Mouse (Mus musculus): Measurements from ENCODE around the gene Phlpp2. TPM values are rescaled to one million over a fixed set of nuclear protein-coding genes. Genes with fewer than 3 reads are reported as not detected.

The Phlpp2 gene
- polyA plus RNA-seq, 1 experiment, result 2.7 TPM

DNA sequence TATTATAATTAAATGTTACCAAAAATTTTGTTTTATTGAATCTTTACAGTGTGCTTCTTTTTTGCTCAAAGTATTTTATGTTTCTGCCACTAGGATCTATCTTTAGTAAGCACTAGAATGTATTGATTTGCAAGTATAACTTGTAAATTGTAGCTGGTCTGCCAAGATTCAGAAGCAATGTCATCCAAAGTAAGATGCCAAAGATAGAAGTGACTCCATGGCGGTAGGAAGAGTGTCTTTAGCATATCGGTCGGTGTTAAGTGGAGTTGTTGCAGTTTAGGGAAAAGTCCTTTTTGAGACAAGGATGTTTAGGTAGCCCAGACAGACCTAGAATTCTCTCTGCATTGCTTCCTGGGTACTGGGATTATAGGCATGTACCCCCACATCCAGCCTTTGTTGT lies 38.6 kb downstream of the Phlpp2 start:
- WGBS, result 97% methylated on average over 3 of the region's 3 CpGs
- Histone ChIP-seq H3K4me1 (replicated peaks; ENCODE audit: control insufficient read depth, insufficient read depth, low read length) (no peaks in the 10 kb centered on the region), H3K27me3 (ENCODE audit: control insufficient read depth, insufficient read depth, low read length) (no peaks in the 10 kb centered on the region), H3K27ac (ENCODE audit: control insufficient read depth, insufficient read depth, low read length) (no peak overlapping the region), H3K4me3 (ENCODE audit: control insufficient read depth, insufficient read depth, low read length) (no peak overlapping the region), H3K36me3 (ENCODE audit: control insufficient read depth, insufficient read depth, low read length) (no peaks in the 10 kb centered on the region)
- no peak for TF ChIP-seq POLR2A (IDR thresholded peaks at IDR 0.05; ENCODE audit: control insufficient read depth, extremely low read depth, insufficient read depth, low read length, poor library complexity)
- no peak for TF ChIP-seq CTCF (IDR thresholded peaks at IDR 0.05; ENCODE audit: borderline replicate concordance, control insufficient read depth, extremely low read depth, insufficient read depth, low read length, poor library complexity)
- no peak for DNase-seq

- WGBS, result over 99% methylated on average over 4 of the region's 4 CpGs
- H3K27me3 ChIP-seq (ENCODE audit: control insufficient read depth, insufficient read depth, low read length), result no peaks in the 10 kb centered on the region
- TF ChIP-seq POLR2A (IDR thresholded peaks at IDR 0.05; ENCODE audit: control insufficient read depth, extremely low read depth, insufficient read depth, low read length, poor library complexity), result no peak
- no peak for TF ChIP-seq CTCF (IDR thresholded peaks at IDR 0.05; ENCODE audit: borderline replicate concordance, control insufficient read depth, extremely low read depth, insufficient read depth, low read length, poor library complexity)
- DNase-seq, result no peak
- H3K4me3 ChIP-seq (ENCODE audit: control insufficient read depth, insufficient read depth, low read length), result no peak overlapping the region
- no peak overlapping the region for H3K27ac ChIP-seq (ENCODE audit: control insufficient read depth, insufficient read depth, low read length)
- no peaks in the 10 kb centered on the region for H3K4me1 ChIP-seq (replicated peaks; ENCODE audit: control insufficient read depth, insufficient read depth, low read length)
- no peaks in the 10 kb centered on the region for H3K36me3 ChIP-seq (ENCODE audit: control insufficient read depth, insufficient read depth, low read length)
These were observed 39.0 kb downstream of the Phlpp2 start for GRCm38 (mm10) chr8:109907376-109907775.

- Histone ChIP-seq H3K27ac (ENCODE audit: control insufficient read depth, insufficient read depth, low read length) (no peak overlapping the region), H3K27me3 (ENCODE audit: control insufficient read depth, insufficient read depth, low read length) (no peaks in the 10 kb centered on the region), H3K36me3 (ENCODE audit: control insufficient read depth, insufficient read depth, low read length) (no peaks in the 10 kb centered on the region), H3K4me3 (ENCODE audit: control insufficient read depth, insufficient read depth, low read length) (no peak overlapping the region), H3K4me1 (replicated peaks; ENCODE audit: control insufficient read depth, insufficient read depth, low read length) (no peaks in the 10 kb centered on the region)
- WGBS, result 62% methylated on average over 4 of the region's 4 CpGs
- TF ChIP-seq POLR2A (IDR thresholded peaks at IDR 0.05; ENCODE audit: control insufficient read depth, extremely low read depth, insufficient read depth, low read length, poor library complexity), result no peak
- TF ChIP-seq CTCF (IDR thresholded peaks at IDR 0.05; ENCODE audit: borderline replicate concordance, control insufficient read depth, extremely low read depth, insufficient read depth, low read length, poor library complexity), result no peak
- peak; percentile 33 for DNase-seq
These were observed 48.9 kb downstream of the Phlpp2 start for GRCm38 (mm10) chr8:109917277-109917676.

DNA sequence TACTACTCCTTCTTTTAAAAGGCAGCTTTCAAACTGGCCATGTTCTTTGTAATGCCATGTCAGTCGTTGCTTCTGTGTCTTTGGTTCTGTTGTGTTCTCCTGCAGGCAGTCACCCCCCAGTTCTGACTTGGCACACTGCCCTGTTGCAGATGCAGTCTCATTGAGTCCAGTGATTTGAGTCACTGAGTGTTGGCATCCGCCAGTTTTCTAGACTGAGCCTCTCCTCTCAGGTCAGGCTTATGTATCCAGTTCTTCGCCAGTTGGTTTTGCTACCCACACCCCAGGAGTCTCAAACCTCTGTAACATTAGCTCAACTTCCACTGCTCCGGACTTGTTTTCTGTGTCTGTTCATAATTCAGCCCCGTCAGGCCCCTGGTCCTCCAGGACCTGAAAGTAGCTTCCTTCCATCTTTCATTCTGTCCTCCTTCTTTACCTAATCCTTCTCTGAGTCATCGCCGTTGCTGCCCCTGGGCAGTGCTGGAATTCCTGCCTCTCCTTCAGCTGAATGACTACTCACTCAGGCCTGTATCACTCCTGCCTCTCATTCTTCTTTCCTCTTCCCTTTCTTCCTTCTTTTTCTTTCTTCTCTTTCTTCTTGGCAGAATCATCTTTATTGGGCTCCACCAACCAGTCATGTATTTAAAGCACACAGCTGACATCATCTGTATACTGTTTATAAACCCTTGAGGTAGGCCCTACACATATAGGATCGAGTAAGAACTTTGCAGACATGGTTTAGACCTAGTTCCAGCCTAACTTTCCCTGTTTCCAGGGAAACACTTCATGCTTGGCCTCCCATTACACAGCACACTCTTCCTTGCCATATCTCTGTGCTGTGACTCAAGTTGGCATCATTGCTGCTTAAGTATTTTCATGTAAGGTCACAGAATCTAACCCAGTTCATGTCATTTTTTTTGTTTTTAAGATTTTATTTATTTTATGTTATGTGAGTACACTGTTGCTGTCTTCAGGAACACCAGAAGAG lies 52.4 kb downstream of the Phlpp2 start:
- DNase-seq, result no peak
- no peaks in the 10 kb centered on the region for H3K4me1 ChIP-seq (replicated peaks; ENCODE audit: control insufficient read depth, insufficient read depth, low read length)
- WGBS, result 94% methylated on average over 8 of the region's 8 CpGs
- H3K27ac ChIP-seq (ENCODE audit: control insufficient read depth, insufficient read depth, low read length), result no peak overlapping the region
- no peak overlapping the region for H3K4me3 ChIP-seq (ENCODE audit: control insufficient read depth, insufficient read depth, low read length)
- TF ChIP-seq POLR2A (IDR thresholded peaks at IDR 0.05; ENCODE audit: control insufficient read depth, extremely low read depth, insufficient read depth, low read length, poor library complexity) (no peak), CTCF (IDR thresholded peaks at IDR 0.05; ENCODE audit: borderline replicate concordance, control insufficient read depth, extremely low read depth, insufficient read depth, low read length, poor library complexity) (no peak)
- H3K27me3 ChIP-seq (ENCODE audit: control insufficient read depth, insufficient read depth, low read length), result no peaks in the 10 kb centered on the region
- H3K36me3 ChIP-seq (ENCODE audit: control insufficient read depth, insufficient read depth, low read length), result no peaks in the 10 kb centered on the region

GRCm38 (mm10) chr8:109941606-109942360 lies 73.4 kb downstream of the Phlpp2 start:
- TF ChIP-seq CTCF (IDR thresholded peaks at IDR 0.05; ENCODE audit: borderline replicate concordance, control insufficient read depth, extremely low read depth, insufficient read depth, low read length, poor library complexity) (no peak), POLR2A (IDR thresholded peaks at IDR 0.05; ENCODE audit: control insufficient read depth, extremely low read depth, insufficient read depth, low read length, poor library complexity) (no peak)
- Histone ChIP-seq H3K36me3 (ENCODE audit: control insufficient read depth, insufficient read depth, low read length) (no peaks in the 10 kb centered on the region), H3K4me3 (ENCODE audit: control insufficient read depth, insufficient read depth, low read length) (no peak overlapping the region), H3K4me1 (replicated peaks; ENCODE audit: control insufficient read depth, insufficient read depth, low read length) (no peaks in the 10 kb centered on the region), H3K27me3 (ENCODE audit: control insufficient read depth, insufficient read depth, low read length) (no peaks in the 10 kb centered on the region), H3K27ac (ENCODE audit: control insufficient read depth, insufficient read depth, low read length) (no peak overlapping the region)
- DNase-seq, result no peak
- 91% methylated on average over 2 of the region's 2 CpGs for WGBS

GRCm38 (mm10) chr8:109945153-109945632 lies 76.9 kb downstream of the Phlpp2 start:
- TF ChIP-seq POLR2A (IDR thresholded peaks at IDR 0.05; ENCODE audit: control insufficient read depth, extremely low read depth, insufficient read depth, low read length, poor library complexity) (no peak), CTCF (IDR thresholded peaks at IDR 0.05; ENCODE audit: borderline replicate concordance, control insufficient read depth, extremely low read depth, insufficient read depth, low read length, poor library complexity) (no peak)
- DNase-seq, result no peak
- 90% methylated on average over 9 of the region's 9 CpGs for WGBS
- no peak overlapping the region for H3K27ac ChIP-seq (ENCODE audit: control insufficient read depth, insufficient read depth, low read length)
- H3K4me1 ChIP-seq (replicated peaks; ENCODE audit: control insufficient read depth, insufficient read depth, low read length), result no peaks in the 10 kb centered on the region
- no peaks in the 10 kb centered on the region for H3K36me3 ChIP-seq (ENCODE audit: control insufficient read depth, insufficient read depth, low read length)
- H3K4me3 ChIP-seq (ENCODE audit: control insufficient read depth, insufficient read depth, low read length), result no peak overlapping the region
- no peaks in the 10 kb centered on the region for H3K27me3 ChIP-seq (ENCODE audit: control insufficient read depth, insufficient read depth, low read length)
